Mouse (Mus musculus): ENCODE results near the gene P2rx3.

Gene P2rx3

DNA sequence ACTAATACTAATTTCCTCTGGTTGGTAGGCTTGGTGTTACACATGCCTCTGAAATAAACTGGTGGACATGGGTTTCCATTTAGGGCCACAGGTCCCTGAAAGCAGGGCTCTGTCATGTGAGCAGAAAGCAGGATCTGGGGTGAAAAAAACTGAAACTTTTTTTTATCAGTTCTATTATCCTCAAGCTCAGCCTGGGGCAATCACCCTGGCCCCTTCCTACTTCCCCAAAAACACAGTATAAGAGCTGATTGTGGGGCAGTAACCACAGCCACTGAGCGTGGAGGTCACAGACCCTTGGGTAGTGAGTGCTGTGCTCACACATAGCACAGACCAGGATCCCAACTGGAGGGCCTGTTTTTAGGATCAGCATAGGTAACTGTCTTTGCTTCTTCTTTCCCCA lies 49.3 kb downstream of the P2rx3 start, which contains the start of gene Prg3:
Gene Prg3 (plus strand): TSS at position 286 of the 400 bp plus-strand sequence.
- no peak for DNase-seq (ENCODE audit: low spot score in 2 of 2)

DNA sequence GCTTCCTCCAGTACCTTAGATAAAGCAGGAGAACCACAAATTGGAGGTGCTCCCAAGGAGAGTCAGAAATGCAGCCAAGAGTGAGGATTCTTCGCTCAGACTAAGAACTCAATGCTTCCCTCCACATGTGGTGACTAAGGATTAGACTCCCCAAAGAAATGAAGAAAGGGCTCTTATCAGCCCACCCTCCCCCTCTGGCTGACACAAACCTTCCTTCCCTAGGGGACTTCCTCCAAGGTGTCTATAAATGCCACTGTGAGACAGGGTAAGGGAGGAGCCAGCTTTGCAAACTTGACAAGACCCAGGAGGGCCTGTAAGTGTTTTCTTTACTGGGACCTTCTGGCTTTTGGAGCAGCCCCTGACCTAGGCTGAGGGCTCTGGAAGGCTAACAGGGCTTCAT lies 57.1 kb downstream of the P2rx3 start, which contains the start of gene Prg2:
Gene Prg2 (plus strand): TSS at position 274 of the 400 bp plus-strand sequence.
- no peak for DNase-seq (ENCODE audit: low spot score in 2 of 2)

DNA sequence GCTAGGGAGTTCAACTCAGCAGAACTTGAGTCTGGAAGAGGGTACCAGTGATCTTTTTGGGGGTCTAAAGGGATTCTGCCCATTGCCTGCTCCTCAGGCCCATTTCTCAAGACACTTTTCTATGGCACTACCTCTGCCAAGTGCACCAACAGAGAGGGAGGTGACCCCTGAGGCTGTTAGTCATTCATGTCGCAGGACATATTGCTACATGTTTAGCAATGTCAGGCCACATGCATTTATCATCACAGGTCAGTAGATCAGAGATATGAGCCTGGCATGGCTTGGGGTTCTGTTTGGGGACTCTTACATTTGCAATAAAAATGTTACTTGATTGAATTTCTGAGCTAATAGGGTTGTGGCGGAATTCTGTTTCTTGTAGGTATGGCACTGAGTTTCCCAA lies 61.7 kb downstream of the P2rx3 start:
- no peak for DNase-seq (ENCODE audit: low spot score in 2 of 2)

- DNase-seq (ENCODE audit: low spot score in 2 of 2), result no peak
These were observed 69.8 kb downstream of the P2rx3 start for GRCm38 (mm10) chr2:84967318-84967991.

DNA sequence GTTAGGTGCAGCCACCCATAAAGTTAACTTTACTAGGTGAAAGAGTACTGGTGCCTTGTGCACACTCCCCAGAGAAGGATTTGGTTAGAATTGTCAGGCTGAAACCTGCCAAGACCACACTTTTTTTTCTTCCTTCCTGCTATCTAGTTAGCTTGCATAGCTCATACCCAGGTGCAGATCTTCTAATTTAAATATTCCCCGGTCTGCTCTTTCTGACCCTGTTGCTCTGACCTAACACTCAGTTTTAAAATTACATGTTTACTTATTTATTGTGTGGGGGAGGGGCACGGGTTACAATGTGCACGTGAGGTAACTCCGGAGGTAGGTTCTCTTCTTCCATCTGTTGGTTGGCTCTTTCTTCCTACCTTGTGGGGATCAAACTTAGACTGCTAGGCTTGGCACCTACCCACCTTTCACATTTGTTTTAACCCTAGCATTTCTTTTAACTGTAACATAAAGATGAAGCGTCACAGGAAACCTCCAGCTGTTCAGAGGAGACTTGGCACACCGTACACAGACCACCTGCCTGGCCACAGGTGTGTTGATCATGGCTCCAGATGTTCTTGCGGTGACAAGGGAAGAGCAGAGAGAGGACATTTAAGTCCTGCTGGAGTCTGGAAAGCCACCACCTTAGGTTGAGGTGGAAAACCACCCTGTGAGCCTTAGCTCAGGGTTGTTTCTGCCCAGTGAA lies 73.0 kb downstream of the P2rx3 start:
- no peak for DNase-seq (ENCODE audit: low spot score in 2 of 2)

- no peak for DNase-seq (ENCODE audit: low spot score in 2 of 2)
These were observed 74.3 kb downstream of the P2rx3 start for GRCm38 (mm10) chr2:84962906-84963507.

- no peak for DNase-seq (ENCODE audit: low spot score in 2 of 2)
These were observed 75.4 kb downstream of the P2rx3 start for GRCm38 (mm10) chr2:84961901-84962300.

GRCm38 (mm10) chr2:84961300-84961699 lies 76.0 kb downstream of the P2rx3 start:
- peak; percentile 29 to 65 for DNase-seq (ENCODE audit: low spot score in 2 of 2)

- no peak for DNase-seq (ENCODE audit: low spot score in 2 of 2)
These were observed 78.5 kb downstream of the P2rx3 start for GRCm38 (mm10) chr2:84958588-84959264.

- DNase-seq (ENCODE audit: low spot score in 2 of 2), result peak; percentile 17 to 46
These were observed 81.0 kb downstream of the P2rx3 start for GRCm38 (mm10) chr2:84956274-84956673.

DNA sequence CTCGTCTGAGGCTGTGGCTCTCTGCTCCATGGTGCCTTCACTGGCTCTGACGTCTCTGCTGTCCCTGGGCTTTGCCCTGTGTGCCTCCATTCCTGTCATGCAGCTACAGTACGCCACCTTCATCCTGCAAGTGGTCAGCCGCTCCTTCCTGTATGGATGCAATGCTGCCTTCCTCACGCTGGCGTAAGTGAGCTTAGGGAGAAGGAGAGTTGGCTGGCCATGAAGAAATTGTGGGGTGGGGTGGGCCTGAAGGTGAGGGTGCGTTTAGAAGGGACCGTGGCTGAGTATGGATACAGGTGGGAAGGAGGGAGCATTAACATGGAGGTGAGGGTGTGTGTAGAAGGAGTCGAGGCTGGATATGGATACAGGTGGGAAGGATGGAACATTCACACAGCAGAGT lies 81.8 kb downstream of the P2rx3 start:
- no peak for DNase-seq (ENCODE audit: low spot score in 2 of 2)

DNA sequence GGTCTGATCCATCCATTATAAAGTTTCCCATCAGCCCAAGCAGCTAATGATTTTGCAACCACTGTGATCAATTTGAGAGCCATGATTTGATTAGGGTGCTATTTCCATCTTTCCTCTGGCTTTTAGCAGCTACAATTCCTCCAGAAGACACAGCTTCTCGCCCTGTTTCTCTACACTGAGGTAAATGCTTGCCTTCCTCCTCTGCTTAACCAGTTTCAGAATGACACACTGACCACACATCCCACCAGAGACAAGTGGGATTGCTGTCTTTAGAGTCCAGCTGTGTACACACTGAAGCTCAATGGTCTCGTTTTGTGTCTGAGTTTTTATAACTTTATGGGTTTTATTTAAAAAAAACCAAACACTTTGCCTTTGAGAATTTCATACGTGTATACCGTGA lies 84.6 kb downstream of the P2rx3 start:
- DNase-seq (ENCODE audit: low spot score in 2 of 2), result no peak

GRCm38 (mm10) chr2:84952251-84952650 lies 85.0 kb downstream of the P2rx3 start:
- no peak for DNase-seq (ENCODE audit: low spot score in 2 of 2)

DNA sequence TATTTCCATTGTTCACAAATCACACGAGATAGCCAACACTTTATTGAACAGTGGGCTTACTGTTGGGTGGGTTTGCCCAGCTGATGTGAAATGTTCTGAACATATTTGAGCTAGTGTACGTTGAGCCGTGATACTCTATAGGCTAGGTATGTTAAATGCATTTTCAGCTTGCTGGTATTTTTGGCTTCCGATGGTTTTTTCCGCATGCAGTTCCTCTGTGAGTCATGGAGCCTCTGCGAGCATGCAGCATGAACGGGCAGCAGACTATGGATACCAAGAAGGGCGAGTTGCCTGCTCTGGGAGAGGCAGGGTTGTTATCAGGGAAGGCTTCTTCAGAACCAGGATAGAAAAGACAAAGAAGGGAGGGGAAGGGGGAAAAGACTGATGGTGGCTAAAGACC lies 86.2 kb downstream of the P2rx3 start:
- DNase-seq (ENCODE audit: low spot score in 2 of 2), result no peak

- no peak for DNase-seq (ENCODE audit: low spot score in 2 of 2)
These were observed 88.5 kb downstream of the P2rx3 start for GRCm38 (mm10) chr2:84948721-84949120.
